Mouse (Mus musculus) neural tube, embryonic 14.5 days (tissue): ENCODE data around the gene Hist1h1a. TPM values are rescaled to one million over a fixed set of nuclear protein-coding genes. Genes with fewer than 3 reads are reported as not detected.
"Not testable (repeated sequence)": the region's sequence is repeated elsewhere in the genome, so short reads cannot be mapped to it uniquely, and the experiment has no call there.

Experiments
- ATAC-seq: fragments of 200-750 bp; cut with Nextera tagmentation; 2 replicates; pipeline ENCODE4 v1.8.0; 2017; ENCODE audit warnings: low read depth, mild to moderate bottlenecking, moderate TSS enrichment, moderate library complexity
- H3K27ac ChIP-seq: fragments of 300-500 bp; sonication (generic); 2 replicates; pipeline ENCODE4 v1.5.1; 2014; ENCODE audit warnings: low read depth, mild to moderate bottlenecking, control low read depth, low read length, moderate library complexity, mixed read lengths
- H3K27me3 ChIP-seq: fragments of 300-500 bp; sonication (generic); 2 replicates; pipeline ENCODE4 v1.6.1; 2014; ENCODE audit warnings: low read length; ENCODE audit not compliant: control insufficient read depth, insufficient read depth
- H3K36me3 ChIP-seq: fragments of 300-500 bp; sonication (generic); 2 replicates; pipeline ENCODE4 v1.6.1; 2014; ENCODE audit warnings: low read length, mixed read lengths; ENCODE audit not compliant: control insufficient read depth, insufficient read depth
- H3K4me1 ChIP-seq: fragments of 300-500 bp; sonication (generic); 2 replicates; pipeline ENCODE4 v1.6.1; 2014; ENCODE audit warnings: low read length; ENCODE audit not compliant: control insufficient read depth, insufficient read depth
- H3K4me2 ChIP-seq: fragments of 300-500 bp; sonication (generic); 2 replicates; pipeline ENCODE4 v1.6.1; 2014; ENCODE audit warnings: mild to moderate bottlenecking, low read depth, low read length, control low read depth
- H3K4me3 ChIP-seq: fragments of 300-500 bp; sonication (generic); 2 replicates; pipeline ENCODE4 v1.5.1; 2014; ENCODE audit warnings: low read depth, low read length, control low read depth, mixed read lengths
- H3K9ac ChIP-seq: fragments of 300-500 bp; sonication (generic); replicated peaks from 2 replicates; pipeline ENCODE4 v1.6.1; 2014; ENCODE audit warnings: low read depth, mild to moderate bottlenecking, control low read depth, low read length, mixed read lengths
- H3K9me3 ChIP-seq: fragments of 300-500 bp; sonication (generic); 2 replicates; pipeline ENCODE4 v1.6.1; 2016; ENCODE audit warnings: low read length; ENCODE audit not compliant: control insufficient read depth
- WGBS: fragments of 180-500 bp; shearing (Covaris S2); extraction: QIAGEN DNeasy Blood & Tissue Kit; methylation state at CpG from one replicate; pipeline ENCODE4 v1.1.7; 2014; 5-methylcytosine and 5-hydroxymethylcytosine counted together
- polyA plus RNA-seq: library from polyadenylated mRNA; unstranded; fragments of >200 nt; fragmentation: Nextera tagmentation; extraction: Ambion mirVana; gene quantifications from 2 replicates; pipeline ENCODE4 v1.2.1, GENCODE M21; 2014

Gene Hist1h1a
- polyA plus RNA-seq, 1 experiment from 2014 or later: not detected

DNA sequence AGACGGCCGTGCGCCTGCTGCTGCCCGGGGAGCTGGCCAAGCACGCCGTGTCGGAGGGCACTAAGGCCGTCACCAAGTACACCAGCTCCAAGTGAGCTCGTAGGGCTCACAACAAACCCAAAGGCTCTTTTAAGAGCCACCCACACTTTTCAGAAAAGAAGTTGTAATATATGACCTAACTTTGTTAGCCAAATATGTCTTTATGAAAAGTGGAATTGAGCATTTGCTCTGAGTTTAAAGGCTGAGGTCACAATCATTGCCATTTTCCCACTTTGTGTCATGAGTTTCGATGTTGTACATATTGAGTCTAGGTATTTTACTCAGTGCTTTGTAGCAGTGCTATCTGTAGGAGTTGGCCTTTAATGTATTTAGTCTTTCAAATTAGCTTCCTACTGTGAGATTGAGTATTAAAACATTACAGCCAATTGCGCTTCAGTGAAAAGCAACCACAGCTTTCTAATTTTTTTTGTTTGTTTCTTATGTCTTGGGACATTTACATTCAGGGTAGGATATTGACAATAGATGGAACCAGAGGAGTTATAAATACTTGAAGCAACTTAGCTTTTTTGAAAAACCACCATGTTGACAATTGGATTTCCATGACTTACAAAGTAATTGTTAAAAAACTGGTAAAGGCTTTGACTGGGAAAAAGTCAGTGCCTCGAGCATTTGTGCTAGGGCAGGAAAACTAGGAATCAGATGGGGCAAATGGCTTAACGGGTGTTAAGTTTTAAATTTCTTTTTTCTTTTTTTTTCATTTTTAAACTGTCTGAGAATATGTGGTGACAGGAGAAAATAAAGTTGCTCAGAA is 16.2 kb upstream of the Hist1h1a start:
- H3K4me3 ChIP-seq: peak overlapping the region; percentile 31
- no peaks in the 10 kb centered on the region for H3K27me3 ChIP-seq
- H3K9ac ChIP-seq: 0 out of 2 replicates have a peak overlapping the region, but pooled peaks have one; percentile 35
- peak overlapping the region; percentile 91; the same call in 1 of the 2 replicates for H3K27ac ChIP-seq
- no peaks in the 10 kb centered on the region for H3K36me3 ChIP-seq
- no peaks in the 10 kb centered on the region for H3K9me3 ChIP-seq
- whole genome bisulfite sequencing: 2% methylated on average over 11 of the region's 13 CpGs
- H3K4me1 ChIP-seq: peaks cover 15% of the 10 kb centered on the region
- peak overlapping the region; percentile 70 for H3K4me2 ChIP-seq
- peak; percentile 3; the same call in 1 of the 2 replicates for ATAC-seq

DNA sequence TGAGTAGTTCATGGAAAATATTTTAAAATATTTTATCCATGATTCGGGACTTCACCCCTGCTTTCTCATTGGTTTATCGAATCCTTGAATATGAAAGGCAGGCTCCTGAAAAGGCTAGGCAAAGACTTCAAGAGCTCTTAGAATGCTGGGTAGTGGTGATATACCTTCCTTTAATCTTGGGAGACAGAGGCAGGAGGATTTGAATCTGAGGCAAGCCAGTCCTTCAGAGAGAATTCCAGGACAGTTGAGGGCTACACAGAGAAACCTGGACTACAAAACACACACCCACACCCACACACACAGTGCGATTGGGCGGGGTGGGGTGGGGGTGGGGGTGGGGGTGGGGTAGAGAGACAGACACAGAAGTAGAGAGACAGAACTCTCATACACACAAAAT is 15.6 kb upstream of the Hist1h1a start:
- no peak for ATAC-seq
- WGBS: 4% methylated on average over 4 of the region's 4 CpGs
- H3K27me3 ChIP-seq: no peaks in the 10 kb centered on the region
- H3K27ac ChIP-seq: no peak overlapping the region
- no peak overlapping the region for H3K4me3 ChIP-seq
- no peaks in the 10 kb centered on the region for H3K9me3 ChIP-seq
- H3K4me2 ChIP-seq: no peak overlapping the region
- H3K36me3 ChIP-seq: no peaks in the 10 kb centered on the region
- H3K4me1 ChIP-seq: peaks cover 15% of the 10 kb centered on the region
- no peak overlapping the region for H3K9ac ChIP-seq

DNA sequence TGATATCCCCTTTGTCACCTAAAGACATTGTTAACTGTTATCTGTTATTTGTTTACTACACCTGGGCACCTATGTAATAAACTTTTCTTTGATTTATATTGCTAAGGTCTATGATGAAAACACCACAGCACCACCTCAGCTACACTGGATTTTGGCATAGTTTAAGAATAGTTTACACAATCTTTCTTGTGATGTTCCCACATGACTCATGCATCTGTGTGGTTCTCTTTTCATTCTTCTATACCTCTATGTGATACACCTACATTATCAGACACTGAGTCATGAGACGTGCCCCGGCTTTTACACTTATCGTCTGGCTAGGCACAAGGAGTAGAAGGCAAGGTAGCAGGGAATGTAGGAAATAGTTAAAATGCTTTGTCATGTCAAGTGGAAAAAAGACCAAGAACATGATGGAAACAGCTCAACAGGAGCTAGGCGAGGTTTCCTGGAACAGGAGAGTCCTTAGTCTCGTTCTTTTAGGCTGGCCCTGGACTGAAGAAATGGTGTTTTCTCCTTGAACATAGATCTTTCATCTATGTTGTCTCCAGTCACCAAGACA is 13.8 kb upstream of the Hist1h1a start:
- no peak overlapping the region for H3K27ac ChIP-seq
- ATAC-seq: no peak
- WGBS: 93% methylated on average over 5 of the region's 5 CpGs

DNA sequence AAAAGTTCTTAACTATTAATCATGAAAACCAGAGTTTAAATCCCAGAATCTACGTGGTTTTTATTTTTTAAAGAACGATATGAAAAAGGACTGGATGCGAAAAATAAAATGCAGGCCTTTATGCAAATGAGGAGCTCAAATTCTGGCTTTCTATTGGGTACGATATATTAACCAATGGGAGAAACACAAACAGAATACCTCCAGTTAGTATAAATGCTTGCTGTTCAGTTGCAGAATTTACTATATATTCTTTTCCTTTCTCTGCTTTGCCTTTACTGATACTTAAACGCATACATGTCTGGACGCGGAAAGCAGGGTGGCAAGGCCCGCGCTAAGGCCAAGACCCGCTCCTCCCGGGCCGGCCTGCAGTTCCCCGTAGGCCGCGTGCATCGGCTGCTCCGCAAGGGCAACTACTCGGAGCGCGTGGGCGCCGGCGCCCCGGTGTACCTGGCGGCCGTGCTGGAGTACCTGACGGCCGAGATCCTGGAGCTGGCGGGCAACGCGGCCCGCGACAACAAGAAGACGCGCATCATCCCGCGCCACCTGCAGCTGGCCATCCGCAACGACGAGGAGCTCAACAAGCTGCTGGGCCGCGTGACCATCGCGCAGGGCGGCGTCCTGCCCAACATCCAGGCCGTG is 12.5 kb upstream of the Hist1h1a start, which contains the start of gene Hist1h2ab:
TSS of gene Hist1h2ab (plus strand) at position 288 of the 639 bp plus-strand sequence.
- not testable (repeated sequence) for H3K9me3 ChIP-seq, H3K36me3 ChIP-seq, H3K27me3 ChIP-seq
- peak within 1 kb of the TSS; percentile 86 for H3K27ac ChIP-seq
- peak within 1 kb of the TSS; percentile 56 for H3K4me2 ChIP-seq
- WGBS: under 1% methylated on average over 29 of the region's 47 CpGs
- H3K4me1 ChIP-seq: peaks cover 13% of the 10 kb centered on the region
- peak; percentile 61 for ATAC-seq
- peak within 1 kb of the TSS; percentile 35 for H3K4me3 ChIP-seq
- H3K9ac ChIP-seq: 0 out of 2 replicates have a peak within 1 kb of the TSS, but pooled peaks have one; percentile 37

More for the DNA sequence above, 13.8 kb upstream of the Hist1h1a start:
- no peak overlapping the region for H3K9ac ChIP-seq
- H3K4me2 ChIP-seq: no peak overlapping the region
- H3K9me3 ChIP-seq: no peaks in the 10 kb centered on the region
- H3K36me3 ChIP-seq: no peaks in the 10 kb centered on the region
- H3K4me3 ChIP-seq: no peak overlapping the region
- H3K27me3 ChIP-seq: no peaks in the 10 kb centered on the region
- peaks cover 15% of the 10 kb centered on the region for H3K4me1 ChIP-seq

- no peak; the same call in 1 of the 2 replicates for ATAC-seq
- no peaks in the 10 kb centered on the region for H3K9me3 ChIP-seq
- no peaks in the 10 kb centered on the region for H3K27me3 ChIP-seq
- peak overlapping the region; percentile 56 for H3K4me2 ChIP-seq
- H3K9ac ChIP-seq: no peak overlapping the region
- no peaks in the 10 kb centered on the region for H3K36me3 ChIP-seq
- peak overlapping the region; percentile 86; the same call in 1 of the 2 replicates for H3K27ac ChIP-seq
- peaks cover 13% of the 10 kb centered on the region for H3K4me1 ChIP-seq
- H3K4me3 ChIP-seq: peak overlapping the region; percentile 35
- 2% methylated on average over 11 of the region's 11 CpGs for WGBS
Observed at GRCm38 (mm10) chr13:23751478-23751956, 11.9 kb upstream of the Hist1h1a start.

GRCm38 (mm10) chr13:23752067-23752741 is 11.3 kb upstream of the Hist1h1a start, which contains the start of gene Hist1h3b:
Hist1h3b (plus strand) TSS chr13:23752267.
- Histone ChIP-seq H3K27ac (peak within 1 kb of the TSS; percentile 86), H3K4me2 (peak within 1 kb of the TSS; percentile 56), H3K9ac (0 out of 2 replicates have a peak within 1 kb of the TSS, but pooled peaks have one; percentile 37), H3K4me3 (peak within 1 kb of the TSS; percentile 35), H3K4me1 (peaks cover 11% of the 10 kb centered on the region)
- not testable (repeated sequence) for H3K36me3 ChIP-seq, H3K27me3 ChIP-seq, H3K9me3 ChIP-seq
- WGBS: under 1% methylated on average over 16 of the region's 47 CpGs
- peak; percentile 74 for ATAC-seq

DNA sequence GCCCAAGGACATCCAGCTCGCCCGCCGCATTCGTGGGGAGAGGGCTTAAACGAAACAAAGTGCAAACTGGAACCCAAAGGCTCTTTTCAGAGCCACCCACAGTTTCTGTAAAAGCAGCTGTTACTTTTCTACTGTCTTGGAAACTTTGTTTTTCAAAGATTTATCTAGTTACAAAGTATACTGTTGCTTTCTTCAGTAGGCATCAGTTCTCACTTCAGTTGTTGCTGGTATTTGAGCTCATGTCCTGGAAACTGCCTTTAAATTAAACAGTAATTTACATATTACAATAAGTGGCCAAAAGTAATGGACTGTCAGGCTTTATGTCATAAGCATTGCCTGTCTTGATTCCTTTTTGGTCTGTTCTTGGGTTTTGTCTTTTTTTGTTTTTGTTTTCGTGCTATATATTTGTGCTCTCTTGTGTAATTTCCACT is 10.7 kb upstream of the Hist1h1a start:
- H3K9ac ChIP-seq: no peak overlapping the region
- no peak overlapping the region for H3K27ac ChIP-seq
- ATAC-seq: no peak
- H3K27me3 ChIP-seq: no peaks in the 10 kb centered on the region
- WGBS: 6% methylated on average over 6 of the region's 6 CpGs
- H3K4me3 ChIP-seq: no peak overlapping the region
- peak overlapping the region; percentile 29; the same call in 1 of the 2 replicates for H3K4me2 ChIP-seq
- peaks cover 8% of the 10 kb centered on the region; the same call in 1 of the 2 replicates for H3K4me1 ChIP-seq
- H3K36me3 ChIP-seq: no peaks in the 10 kb centered on the region
- no peaks in the 10 kb centered on the region for H3K9me3 ChIP-seq

GRCm38 (mm10) chr13:23753314-23754078 is 10.0 kb upstream of the Hist1h1a start:
- H3K4me2 ChIP-seq: no peak overlapping the region
- 58% methylated on average over 4 of the region's 4 CpGs for WGBS

More at GRCm38 (mm10) chr13:23753314-23754078, 10.0 kb upstream of the Hist1h1a start:
- Histone ChIP-seq H3K4me3 (no peak overlapping the region), H3K9me3 (no peaks in the 10 kb centered on the region), H3K36me3 (no peaks in the 10 kb centered on the region), H3K27ac (no peak overlapping the region), H3K9ac (no peak overlapping the region), H3K27me3 (no peaks in the 10 kb centered on the region), H3K4me1 (peaks cover 4% of the 10 kb centered on the region; the same call in 1 of the 2 replicates)
- ATAC-seq: no peak
